Mouse (Mus musculus): ENCODE results near the gene Tmed8. TPM values are rescaled to one million over a fixed set of nuclear protein-coding genes. Genes with fewer than 3 reads are reported as not detected.

Gene Tmed8
- polyA plus RNA-seq, 1 experiment from 2014 or later, result 0.98 TPM

DNA sequence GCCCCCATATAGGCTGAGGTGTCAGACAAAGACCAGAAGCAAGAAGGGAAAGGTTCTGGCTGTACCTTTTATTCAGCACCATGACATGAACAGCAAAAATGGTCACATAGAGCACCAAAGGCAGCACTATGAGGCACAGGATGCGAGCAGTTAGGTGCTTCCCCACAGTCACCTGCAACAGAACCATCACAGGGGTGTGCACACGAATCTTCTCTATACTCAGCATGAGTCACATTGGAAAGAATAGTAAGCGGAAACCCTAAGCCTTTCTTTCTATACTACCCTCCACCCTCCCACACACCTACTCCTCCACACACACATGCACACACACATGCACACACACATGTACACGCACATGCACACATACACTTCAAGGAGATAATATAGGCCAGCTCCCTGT, 70.0 kb downstream of the Tmed8 start:
- Histone ChIP-seq H3K36me3 (ENCODE audit: control insufficient read depth, insufficient read depth) (peaks cover 15% of the 10 kb centered on the region; the same call in 1 of the 2 replicates), H3K9ac (ENCODE audit: low read depth, low read length) (no peak overlapping the region), H3K4me2 (replicated peaks; ENCODE audit: low read depth) (no peak overlapping the region), H3K9me3 (ENCODE audit: control insufficient read depth) (no peaks in the 10 kb centered on the region), H3K27ac (ENCODE audit: low read depth, low read length) (no peak overlapping the region), H3K27me3 (replicated peaks; ENCODE audit: control insufficient read depth, insufficient read depth, low read length) (no peaks in the 10 kb centered on the region), H3K4me3 (ENCODE audit: low read depth, low read length) (no peak overlapping the region), H3K4me1 (replicated peaks; ENCODE audit: control insufficient read depth, insufficient read depth, low read length) (no peaks in the 10 kb centered on the region)
- TF ChIP-seq CTCF (IDR thresholded peaks at IDR 0.05; ENCODE audit: low read depth), result no peak
- ATAC-seq, result no peak
- 92% methylated on average over 4 of the region's 4 CpGs for WGBS

DNA sequence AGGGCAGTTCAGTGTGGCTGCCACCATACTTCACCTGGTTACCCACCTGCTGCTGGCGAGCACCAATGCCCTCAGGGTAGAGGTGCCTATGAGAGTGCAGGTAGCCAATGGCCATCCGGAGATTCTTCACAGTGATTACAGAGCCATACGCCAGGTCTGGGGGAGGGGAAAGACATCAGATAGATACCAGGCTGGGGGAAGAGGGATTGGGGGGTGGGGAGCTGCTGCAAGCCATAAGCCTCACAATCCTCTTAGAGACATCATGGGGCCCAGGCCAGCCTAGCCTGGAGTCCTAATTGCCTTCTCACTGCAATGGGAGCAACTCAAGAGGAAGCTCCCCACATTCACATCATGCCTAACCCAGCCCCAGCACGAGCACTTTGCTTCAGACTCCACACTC, 73.0 kb downstream of the Tmed8 start:
- Histone ChIP-seq H3K27ac (ENCODE audit: low read depth, low read length) (no peak overlapping the region), H3K9me3 (ENCODE audit: control insufficient read depth) (no peaks in the 10 kb centered on the region), H3K27me3 (replicated peaks; ENCODE audit: control insufficient read depth, insufficient read depth, low read length) (no peaks in the 10 kb centered on the region), H3K9ac (ENCODE audit: low read depth, low read length) (no peak overlapping the region), H3K4me3 (ENCODE audit: low read depth, low read length) (no peak overlapping the region), H3K4me1 (replicated peaks; ENCODE audit: control insufficient read depth, insufficient read depth, low read length) (no peaks in the 10 kb centered on the region), H3K4me2 (replicated peaks; ENCODE audit: low read depth) (no peak overlapping the region), H3K36me3 (ENCODE audit: control insufficient read depth, insufficient read depth) (peaks cover 10% of the 10 kb centered on the region)
- TF ChIP-seq CTCF (IDR thresholded peaks at IDR 0.05; ENCODE audit: low read depth), result no peak
- no peak for ATAC-seq
- 79% methylated on average over 4 of the region's 4 CpGs for WGBS

DNA sequence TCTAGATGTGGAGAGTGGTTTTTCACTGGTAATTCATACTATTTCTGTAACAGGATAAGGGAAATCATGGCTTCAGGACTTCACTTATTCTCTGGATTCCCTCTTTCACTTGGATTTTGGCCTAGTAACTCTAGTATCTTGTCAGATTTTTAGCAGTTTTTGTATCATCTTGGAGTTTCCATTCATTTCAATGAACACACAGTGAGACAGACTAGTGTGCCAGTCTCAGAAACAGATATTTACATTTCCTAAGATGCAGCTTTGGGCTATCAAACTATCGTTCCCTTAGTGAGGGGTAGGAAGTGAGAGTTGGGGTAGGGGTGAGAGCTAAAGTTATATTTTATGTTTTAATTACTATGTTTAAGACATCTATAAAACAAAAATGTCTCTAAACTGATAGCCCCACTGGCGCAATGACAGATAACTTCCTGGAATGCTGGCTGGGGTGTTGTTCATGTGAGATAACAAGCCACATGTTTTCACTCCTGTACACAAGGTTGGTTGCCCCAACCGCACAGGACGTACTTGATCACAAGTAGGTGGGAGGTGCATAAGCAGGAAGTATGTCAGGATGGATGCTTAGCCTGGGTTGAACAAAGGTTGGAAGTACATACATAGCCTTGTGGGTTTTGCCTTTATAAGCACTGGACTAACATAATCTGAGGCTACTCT, 78.2 kb downstream of the Tmed8 start:
- 0 out of 2 replicates have a peak, but pooled peaks have one; percentile 31 for ATAC-seq
- H3K9ac ChIP-seq (ENCODE audit: low read depth, low read length), result no peak overlapping the region
- H3K4me1 ChIP-seq (replicated peaks; ENCODE audit: control insufficient read depth, insufficient read depth, low read length), result no peaks in the 10 kb centered on the region
- no peaks in the 10 kb centered on the region for H3K9me3 ChIP-seq (ENCODE audit: control insufficient read depth)
- 61% methylated on average over 4 of the region's 4 CpGs for WGBS
- H3K36me3 ChIP-seq (ENCODE audit: control insufficient read depth, insufficient read depth), result peaks cover 11% of the 10 kb centered on the region
- no peaks in the 10 kb centered on the region for H3K27me3 ChIP-seq (replicated peaks; ENCODE audit: control insufficient read depth, insufficient read depth, low read length)
- no peak overlapping the region for H3K4me2 ChIP-seq (replicated peaks; ENCODE audit: low read depth)
- no peak overlapping the region for H3K27ac ChIP-seq (ENCODE audit: low read depth, low read length)
- no peak for TF ChIP-seq CTCF (IDR thresholded peaks at IDR 0.05; ENCODE audit: low read depth)
- no peak overlapping the region for H3K4me3 ChIP-seq (ENCODE audit: low read depth, low read length)

Other genes with a start within 250 kb of the Tmed8 start
- 0.46 and 0.55 TPM in 2 replicates for gene Zdhhc22, start 210.0 kb downstream of the Tmed8 start, polyA plus RNA-seq (2015; fragmentation: Nextera tagmentation; extraction: Ambion mirVana)
- 0.52 and 0.71 TPM in 2 replicates for gene Tmem63c, start 179.1 kb downstream of the Tmed8 start, polyA plus RNA-seq (2015; fragmentation: Nextera tagmentation; extraction: Ambion mirVana)
- gene Ngb, start 97.9 kb downstream of the Tmed8 start, polyA plus RNA-seq (2015; fragmentation: Nextera tagmentation; extraction: Ambion mirVana), result 2.0 and 2.8 TPM in 2 replicates
- 58.8 and 62.4 TPM in 2 replicates for gene Gstz1, start 53.3 kb downstream of the Tmed8 start, polyA plus RNA-seq (2015; fragmentation: Nextera tagmentation; extraction: Ambion mirVana)
- gene Pomt2, start 52.5 kb downstream of the Tmed8 start, polyA plus RNA-seq (2015; fragmentation: Nextera tagmentation; extraction: Ambion mirVana), result 5.7 and 6.2 TPM in 2 replicates
- 0.33 and 0.94 TPM in 2 replicates for gene Samd15, start 731 bp downstream of the Tmed8 start, polyA plus RNA-seq (2015; fragmentation: Nextera tagmentation; extraction: Ambion mirVana)
- gene Noxred1, start 38.3 kb upstream of the Tmed8 start, polyA plus RNA-seq (2015; fragmentation: Nextera tagmentation; extraction: Ambion mirVana), result 0.14 and 0.21 TPM in 2 replicates
- gene Vipas39, start 65.8 kb upstream of the Tmed8 start, polyA plus RNA-seq (2015; fragmentation: Nextera tagmentation; extraction: Ambion mirVana), result 23.4 and 28.9 TPM in 2 replicates
- 69.7 and 78.3 TPM in 2 replicates for gene Ahsa1, start 66.0 kb upstream of the Tmed8 start, polyA plus RNA-seq (2015; fragmentation: Nextera tagmentation; extraction: Ambion mirVana)
- gene Ism2, start 99.3 kb upstream of the Tmed8 start, polyA plus RNA-seq (2015; fragmentation: Nextera tagmentation; extraction: Ambion mirVana), result 0.23 and 0.55 TPM in 2 replicates
- 186 and 199 TPM in 2 replicates for gene Sptlc2, start 187.9 kb upstream of the Tmed8 start, polyA plus RNA-seq (2015; fragmentation: Nextera tagmentation; extraction: Ambion mirVana)
- 250 and 272 TPM in 2 replicates for gene Slirp, start 243.4 kb upstream of the Tmed8 start, polyA plus RNA-seq (2015; fragmentation: Nextera tagmentation; extraction: Ambion mirVana)
- gene Alkbh1, start 243.6 kb upstream of the Tmed8 start, polyA plus RNA-seq (2015; fragmentation: Nextera tagmentation; extraction: Ambion mirVana), result 13.6 and 21.9 TPM in 2 replicates